Mouse (Mus musculus) neutrophil, adult 83 days (primary cell): ENCODE data around the gene Rpl39l. TPM values are rescaled to one million over a fixed set of nuclear protein-coding genes. Genes with fewer than 3 reads are reported as not detected.

Source experiments
- total RNA-seq, 2 experiments: library from RNA; stranded (reverse); gene quantifications; one replicate each; pipeline ENCODE4 v1.2.4; 2023

The Rpl39l gene
- not detected for total RNA-seq

GRCm38 (mm10) chr16:10170005-10170404, at the start of gene Rpl39l:
Rpl39l (plus strand) TSS chr16:10170226.

GRCm38 (mm10) chr16:10192679-10193506, 22.9 kb downstream of the Rpl39l start, which contains the start of gene Atf7ip2:
Atf7ip2 (plus strand) TSS chr16:10192712.

Other genes starting within 250 kb of the Rpl39l start
- gene Grin2a, start 174.7 kb upstream of the Rpl39l start, total RNA-seq = not detected
- gene Atf7ip2, start 22.5 kb downstream of the Rpl39l start, total RNA-seq = not detected
- under 1 TPM in 1 of 2 experiments, not detected in 1; 0.09 TPM for gene Emp2, start 143.7 kb downstream of the Rpl39l start, total RNA-seq
- gene Tekt5, start 225.3 kb downstream of the Rpl39l start, total RNA-seq = not detected
- 10 to 100 TPM; 18.9 to 20.3 TPM for gene Nubp1, start 241.7 kb downstream of the Rpl39l start, total RNA-seq